ENCODE assay signal across 30 mouse cellular contexts in genomic region chr13:94546246-94546645, GRCm38 (mm10).
DNase-seq lines count a peak whose midpoint lies in the region; ATAC-seq and TF ChIP-seq lines count a peak whose summit lies in the region.
"Had no signal": no experiment of that assay in that cellular context is flagged by ENCODE, and none has a peak within 500 bp of the region (broad histone marks: within the 10 kb centered on the region; RNA-seq: fewer than 3 reads in every experiment).

No protein-coding gene starts in this region.

- H3K9ac ChIP-seq in forebrain, embryonic 11.5 days (ENCODE audit: low read length), result no peak overlapping the region
- H3K9ac ChIP-seq: embryonic facial prominence, embryonic 12.5 days; heart, embryonic 13.5 days; kidney, embryonic 15.5 days; liver, embryonic 12.5 days; liver, postnatal 0 days; midbrain, embryonic 15.5 days had no signal

- peaks cover 16% of the 10 kb centered on the region for H3K27me3 ChIP-seq in forebrain, embryonic 11.5 days (ENCODE audit: control insufficient read depth, insufficient read depth, low read length)
- peaks cover 73% of the 10 kb centered on the region for H3K27me3 ChIP-seq in forebrain, embryonic 10.5 days (ENCODE audit: poor library complexity, severe bottlenecking)
- H3K27me3 ChIP-seq: embryonic facial prominence, embryonic 12.5 days; heart, embryonic 13.5 days; kidney, embryonic 15.5 days; liver, embryonic 12.5 days had no signal

- no peak overlapping the region for H3K27ac ChIP-seq in forebrain, embryonic 11.5 days (ENCODE audit: low read depth, low read length)
- H3K27ac ChIP-seq in forebrain, embryonic 10.5 days, result no peak overlapping the region
- H3K27ac ChIP-seq in layer of hippocampus, adult 2 months, result peak overlapping the region; percentile 56; the same call in 1 of the 2 replicates
- H3K27ac ChIP-seq: embryonic facial prominence, embryonic 12.5 days; heart, embryonic 13.5 days; hindbrain, embryonic 10.5 days; kidney, embryonic 15.5 days; liver, embryonic 12.5 days; midbrain, embryonic 15.5 days had no signal

- H3K36me3 ChIP-seq in forebrain, embryonic 11.5 days (ENCODE audit: control insufficient read depth, insufficient read depth, low read length), result no peaks in the 10 kb centered on the region; the same call in 1 of the 2 replicates
- peaks cover 17% of the 10 kb centered on the region for H3K36me3 ChIP-seq in forebrain, embryonic 10.5 days (replicated peaks)
- H3K36me3 ChIP-seq: midbrain, embryonic 15.5 days had no signal

- 0 out of 2 replicates have a peak, but pooled peaks have one; percentile 5 for ATAC-seq in forebrain, embryonic 11.5 days (replicated peaks; ENCODE audit: low FRiP score)
- ATAC-seq: liver, embryonic 12.5 days; liver, postnatal 0 days; midbrain, embryonic 15.5 days had no signal

- no peak overlapping the region for H3K4me2 ChIP-seq in forebrain, embryonic 11.5 days (ENCODE audit: low read depth, low read length, severe bottlenecking)
- H3K4me2 ChIP-seq: embryonic facial prominence, embryonic 12.5 days; heart, embryonic 13.5 days; kidney, embryonic 15.5 days; liver, embryonic 12.5 days; midbrain, embryonic 15.5 days had no signal

- no peak for DNase-seq in forebrain, embryonic 11.5 days (ENCODE audit: low spot score)
- DNase-seq in forebrain, embryonic 10.5 days (ENCODE audit: extremely low spot score, low spot score), result no peak
- DNase-seq in layer of hippocampus, adult 2 months (ENCODE audit: low spot score in 2 of 2), result no peak
- DNase-seq in layer of hippocampus, adult 11-12 months (ENCODE audit: low spot score), result no peak
- peak; percentile 31 for DNase-seq in ovary, adult 18-20 months (ENCODE audit: low spot score)
- no peak for DNase-seq in ovary, postnatal 36 days (ENCODE audit: low spot score)
- DNase-seq in T-cell, adult 2 months (ENCODE audit: low spot score), result no peak
- no peak for DNase-seq in kidney, adult 9 months
- DNase-seq: adrenal gland, postnatal 10 days; cerebellum, adult 11 months; cerebellum, adult 9-11 months; embryo, embryonic 11 days; heart, postnatal 10 days; kidney, adult 11 months; kidney, postnatal 25 days; layer of hippocampus, postnatal 36 days; left cerebral cortex, postnatal 4 days; liver, postnatal 0 days; lung, postnatal 36 days; right cerebral cortex, postnatal 4 days; thymus, adult 2 months; thymus, postnatal 4 days had no signal

- WGBS in forebrain, embryonic 11.5 days, result 24% methylated on average over 11 of the region's 11 CpGs
- WGBS in forebrain, embryonic 10.5 days, result 36% methylated on average over 11 of the region's 11 CpGs

- TF ChIP-seq CTCF in layer of hippocampus, adult 2 months (conservative IDR thresholded peaks at IDR 0.05), result no peak

- H3K9me3 ChIP-seq in forebrain, embryonic 11.5 days (ENCODE audit: control insufficient read depth, low read length), result no peaks in the 10 kb centered on the region
- H3K9me3 ChIP-seq in forebrain, embryonic 10.5 days, result no peaks in the 10 kb centered on the region
- H3K9me3 ChIP-seq: embryonic facial prominence, embryonic 12.5 days; G1E; heart, embryonic 13.5 days; hindbrain, embryonic 10.5 days; kidney, embryonic 15.5 days; liver, embryonic 12.5 days; midbrain, embryonic 15.5 days had no signal

- no peak overlapping the region for H3K4me3 ChIP-seq in forebrain, embryonic 11.5 days (ENCODE audit: low read depth, low read length)
- H3K4me3 ChIP-seq in forebrain, embryonic 10.5 days, result no peak overlapping the region
- H3K4me3 ChIP-seq in layer of hippocampus, adult 2 months, result no peak overlapping the region
- H3K4me3 ChIP-seq: embryonic facial prominence, embryonic 12.5 days; heart, embryonic 13.5 days; hindbrain, embryonic 10.5 days; kidney, embryonic 15.5 days; liver, embryonic 12.5 days; midbrain, embryonic 15.5 days; myocyte had no signal

- no peaks in the 10 kb centered on the region; the same call in 1 of the 2 replicates for H3K4me1 ChIP-seq in forebrain, embryonic 11.5 days (replicated peaks; ENCODE audit: control insufficient read depth, insufficient read depth, low read length)
- peaks cover 49% of the 10 kb centered on the region for H3K4me1 ChIP-seq in forebrain, embryonic 10.5 days
- H3K4me1 ChIP-seq: kidney, embryonic 15.5 days had no signal
